ENCODE assay signal across 17 mouse cellular contexts in genomic region chr2:115460028-115460881, GRCm38 (mm10).
DNase-seq lines count a peak whose midpoint lies in the region; ATAC-seq and TF ChIP-seq lines count a peak whose summit lies in the region.
"Had no signal": no experiment of that assay in that cellular context is flagged by ENCODE, and none has a peak within 500 bp of the region (broad histone marks: within the 10 kb centered on the region; RNA-seq: fewer than 3 reads in every experiment).

No protein-coding gene starts in this region.

- 55% methylated on average over 5 of the region's 5 CpGs for WGBS in hindbrain, embryonic 12.5 days
- 71% methylated on average over 5 of the region's 5 CpGs for WGBS in hindbrain, embryonic 10.5 days
- 8% methylated on average over 5 of the region's 5 CpGs for whole genome bisulfite sequencing in forebrain, embryonic 16.5 days
- 56% methylated on average over 5 of the region's 5 CpGs for WGBS in intestine, embryonic 16.5 days

- no peaks in the 10 kb centered on the region for H3K27me3 ChIP-seq in hindbrain, embryonic 12.5 days
- no peaks in the 10 kb centered on the region for H3K27me3 ChIP-seq in hindbrain, embryonic 10.5 days (ENCODE audit: insufficient read depth, poor library complexity, severe bottlenecking)
- no peaks in the 10 kb centered on the region for H3K27me3 ChIP-seq in forebrain, embryonic 16.5 days (replicated peaks; ENCODE audit: control insufficient read depth, insufficient read depth, low read length)
- H3K27me3 ChIP-seq in intestine, embryonic 16.5 days (replicated peaks; ENCODE audit: control insufficient read depth, insufficient read depth, low read length): no peaks in the 10 kb centered on the region
- H3K27me3 ChIP-seq: limb, embryonic 12.5 days; megakaryocyte, embryonic 14.5 days had no signal

- no peak for TF ChIP-seq CTCF in brain, embryonic 14.5 days (IDR thresholded peaks at IDR 0.05; ENCODE audit: borderline replicate concordance, extremely low read depth, insufficient read depth, insufficient read length)

- no peak for DNase-seq in hindbrain, embryonic 10.5 days (ENCODE audit: low spot score)
- DNase-seq in brain, embryonic 14.5 days (ENCODE audit: low read depth): peak; percentile 92
- no peak for DNase-seq in gastrocnemius, postnatal 36 days
- no peak for DNase-seq in layer of hippocampus, adult 11-12 months (ENCODE audit: low spot score)
- DNase-seq in left cerebral cortex, adult 11 months (ENCODE audit: low spot score): no peak
- DNase-seq: cerebellum, adult 9-11 months; gastrocnemius, adult 2 months; heart, adult 2 months; right cerebral cortex, postnatal 14 days; thymus, postnatal 4 days had no signal

- no peak overlapping the region for H3K9ac ChIP-seq in hindbrain, embryonic 12.5 days
- no peak overlapping the region for H3K9ac ChIP-seq in forebrain, embryonic 16.5 days (replicated peaks; ENCODE audit: low read depth, low read length)
- no peak overlapping the region for H3K9ac ChIP-seq in intestine, embryonic 16.5 days (ENCODE audit: low read depth, low read length)
- H3K9ac ChIP-seq: limb, embryonic 12.5 days; liver, embryonic 14.5 days had no signal

- no peaks in the 10 kb centered on the region for H3K9me3 ChIP-seq in hindbrain, embryonic 12.5 days (replicated peaks)
- no peaks in the 10 kb centered on the region for H3K9me3 ChIP-seq in hindbrain, embryonic 10.5 days
- H3K9me3 ChIP-seq in forebrain, embryonic 16.5 days (ENCODE audit: control insufficient read depth, low read length): no peaks in the 10 kb centered on the region
- no peaks in the 10 kb centered on the region for H3K9me3 ChIP-seq in intestine, embryonic 16.5 days (ENCODE audit: control insufficient read depth, low read length)
- H3K9me3 ChIP-seq: limb, embryonic 12.5 days had no signal

- no peak overlapping the region for H3K4me2 ChIP-seq in hindbrain, embryonic 12.5 days (replicated peaks)
- H3K4me2 ChIP-seq in forebrain, embryonic 16.5 days (ENCODE audit: low read length): no peak overlapping the region
- H3K4me2 ChIP-seq in intestine, embryonic 16.5 days (ENCODE audit: low read depth, low read length): no peak overlapping the region
- H3K4me2 ChIP-seq: limb, embryonic 12.5 days had no signal

- H3K36me3 ChIP-seq in hindbrain, embryonic 12.5 days: no peaks in the 10 kb centered on the region
- H3K36me3 ChIP-seq in hindbrain, embryonic 10.5 days: no peaks in the 10 kb centered on the region
- no peaks in the 10 kb centered on the region for H3K36me3 ChIP-seq in forebrain, embryonic 16.5 days (ENCODE audit: control insufficient read depth, insufficient read depth)
- no peaks in the 10 kb centered on the region for H3K36me3 ChIP-seq in intestine, embryonic 16.5 days (ENCODE audit: control insufficient read depth, insufficient read depth, low read length)
- H3K36me3 ChIP-seq: limb, embryonic 12.5 days had no signal

- intact Hi-C loops in gastrocnemius, postnatal 36 days (cut with DNase I): no loop called here

- peak; percentile 83 for ATAC-seq in hindbrain, embryonic 12.5 days (ENCODE audit: low FRiP score)
- peak; percentile 92 for ATAC-seq in forebrain, embryonic 16.5 days
- ATAC-seq in intestine, embryonic 16.5 days: peak; percentile 85
- ATAC-seq: lung, postnatal 0 days had no signal

- no peaks in the 10 kb centered on the region; the same call in 1 of the 2 replicates for H3K4me1 ChIP-seq in hindbrain, embryonic 12.5 days
- H3K4me1 ChIP-seq in hindbrain, embryonic 10.5 days (replicated peaks): peaks cover 14% of the 10 kb centered on the region
- peaks cover 9% of the 10 kb centered on the region for H3K4me1 ChIP-seq in forebrain, embryonic 16.5 days (replicated peaks; ENCODE audit: control insufficient read depth, insufficient read depth, low read length)
- H3K4me1 ChIP-seq in intestine, embryonic 16.5 days (ENCODE audit: control insufficient read depth, insufficient read depth, low read length): no peaks in the 10 kb centered on the region; the same call in 1 of the 2 replicates
- H3K4me1 ChIP-seq: limb, embryonic 12.5 days; megakaryocyte, embryonic 14.5 days had no signal

- no peak overlapping the region for H3K4me3 ChIP-seq in hindbrain, embryonic 12.5 days
- no peak overlapping the region for H3K4me3 ChIP-seq in hindbrain, embryonic 10.5 days
- H3K4me3 ChIP-seq in forebrain, embryonic 16.5 days (replicated peaks; ENCODE audit: low read length): no peak overlapping the region
- H3K4me3 ChIP-seq in intestine, embryonic 16.5 days (ENCODE audit: low read length): no peak overlapping the region
- H3K4me3 ChIP-seq: gastrocnemius, adult 2 months; heart, adult 2 months; limb, embryonic 12.5 days; megakaryocyte, embryonic 14.5 days had no signal

- no peak overlapping the region for H3K27ac ChIP-seq in hindbrain, embryonic 12.5 days
- H3K27ac ChIP-seq in hindbrain, embryonic 10.5 days: no peak overlapping the region
- H3K27ac ChIP-seq in forebrain, embryonic 16.5 days (ENCODE audit: low read length): peak overlapping the region; percentile 53
- H3K27ac ChIP-seq in intestine, embryonic 16.5 days (ENCODE audit: low read length): no peak overlapping the region
- H3K27ac ChIP-seq: gastrocnemius, adult 2 months; heart, adult 2 months; limb, embryonic 12.5 days; liver, embryonic 14.5 days had no signal

- no peak for TF ChIP-seq POLR2A in brain, embryonic 14.5 days (IDR thresholded peaks at IDR 0.05; ENCODE audit: borderline replicate concordance, extremely low read depth, insufficient read depth, insufficient read length, poor library complexity, severe bottlenecking)
